Mouse (Mus musculus): ENCODE measurements around the gene Fpr1. TPM values are rescaled to one million over a fixed set of nuclear protein-coding genes. Genes with fewer than 3 reads are reported as not detected.
A peak's percentile ranks its signal among the peaks of the same experiment; 100 is the strongest.
"Not testable (repeated sequence)": the region's sequence is repeated elsewhere in the genome, so short reads cannot be mapped to it uniquely, and the experiment has no call there.

Fpr1 gene
- polyA plus RNA-seq, 1 experiment = not detected

- no peak for DNase-seq (ENCODE audit: extremely low spot score in 1 of 2, low spot score in 1 of 2)
Observed at GRCm38 (mm10) chr17:17855064-17855838, 28.5 kb downstream of the Fpr1 start, which contains the start of gene Has1. Has1 (minus strand) TSS chr17:17855205.

DNA sequence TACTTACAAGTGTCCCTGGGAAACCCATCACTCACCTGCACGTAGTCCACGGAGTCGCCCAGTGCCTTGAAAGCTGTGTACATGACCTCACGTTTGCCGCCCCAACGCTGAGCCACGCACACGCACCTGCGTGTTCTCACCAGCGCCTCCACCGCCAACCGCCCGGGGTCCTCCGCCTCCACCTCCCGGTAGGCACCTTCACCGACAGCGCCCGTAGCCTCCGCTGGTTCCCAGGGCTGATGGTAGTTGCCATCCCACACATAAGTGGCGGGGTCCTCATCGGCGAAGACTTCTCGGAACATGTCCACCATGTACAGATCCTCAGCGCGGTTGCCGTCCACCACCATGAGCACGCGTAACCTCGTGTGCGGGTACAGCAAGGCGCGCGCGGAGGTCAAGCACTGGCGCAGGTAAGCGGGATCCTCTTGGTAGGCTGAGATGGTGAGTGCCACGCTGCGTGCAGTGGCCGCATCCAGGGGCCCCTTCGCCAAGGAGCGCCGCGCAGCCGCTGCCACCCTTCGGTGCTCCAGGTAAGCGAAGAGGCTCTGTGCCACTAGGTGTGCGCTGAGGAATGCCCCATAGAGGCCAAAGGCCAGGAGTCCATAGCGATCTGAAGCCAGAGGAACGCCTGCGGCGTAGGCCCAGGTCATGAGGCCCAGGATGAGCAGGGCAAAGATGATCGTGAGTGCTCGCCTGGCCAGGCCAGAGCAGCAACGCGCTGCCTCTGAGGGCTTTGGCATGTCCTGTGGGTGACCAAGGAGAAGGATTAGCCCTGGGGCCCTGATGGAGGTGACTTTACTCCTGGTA is 33.6 kb downstream of the Fpr1 start:
- DNase-seq (ENCODE audit: extremely low spot score in 1 of 2, low spot score in 1 of 2) = no peak

DNA sequence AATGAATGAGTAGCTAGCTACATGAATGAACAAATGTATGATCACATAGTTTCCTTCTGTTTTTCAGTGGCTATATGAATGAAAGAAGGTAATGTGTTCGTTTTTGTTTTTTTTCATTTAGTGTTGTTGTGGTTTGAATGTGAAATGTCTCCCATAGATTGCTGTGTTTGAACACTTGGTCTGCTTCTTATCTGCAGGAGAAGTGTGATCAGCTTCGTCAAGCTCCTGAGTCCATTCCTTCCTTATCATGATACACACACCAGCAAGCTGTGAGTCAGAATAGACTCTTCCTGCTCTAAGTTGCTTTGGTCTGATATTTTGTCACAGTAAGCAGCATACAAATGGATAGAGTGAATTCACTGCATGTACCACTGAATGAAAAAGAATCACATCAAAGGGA is 34.8 kb downstream of the Fpr1 start:
- DNase-seq (ENCODE audit: extremely low spot score in 1 of 2, low spot score in 1 of 2) = no peak

- peak in 1 of 2 experiments; percentile 62 for DNase-seq (ENCODE audit: extremely low spot score in 1 of 2, low spot score in 1 of 2)
Observed at GRCm38 (mm10) chr17:17845187-17846027, 38.3 kb downstream of the Fpr1 start.

DNA sequence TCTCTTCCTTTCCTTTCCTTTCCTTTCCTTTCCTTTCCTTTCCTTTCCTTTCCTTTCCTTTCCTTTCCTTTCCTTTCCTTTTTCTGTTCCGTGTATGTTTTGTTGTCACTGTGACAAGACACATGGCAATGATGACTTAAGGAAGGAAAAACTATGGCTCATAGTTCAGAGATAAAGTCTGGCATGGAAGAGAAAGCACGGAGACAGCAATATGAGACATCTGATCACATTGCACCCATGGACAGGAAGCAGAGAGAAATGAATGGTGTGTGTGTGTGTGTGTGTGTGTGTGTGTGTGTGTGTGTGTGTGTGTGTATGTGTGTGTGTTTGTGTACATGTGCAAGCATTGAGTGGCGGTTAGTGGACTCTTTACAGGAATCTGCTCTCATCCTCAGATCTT is 39.1 kb downstream of the Fpr1 start:
- not testable (repeated sequence) for DNase-seq (ENCODE audit: extremely low spot score in 1 of 2, low spot score in 1 of 2)

DNA sequence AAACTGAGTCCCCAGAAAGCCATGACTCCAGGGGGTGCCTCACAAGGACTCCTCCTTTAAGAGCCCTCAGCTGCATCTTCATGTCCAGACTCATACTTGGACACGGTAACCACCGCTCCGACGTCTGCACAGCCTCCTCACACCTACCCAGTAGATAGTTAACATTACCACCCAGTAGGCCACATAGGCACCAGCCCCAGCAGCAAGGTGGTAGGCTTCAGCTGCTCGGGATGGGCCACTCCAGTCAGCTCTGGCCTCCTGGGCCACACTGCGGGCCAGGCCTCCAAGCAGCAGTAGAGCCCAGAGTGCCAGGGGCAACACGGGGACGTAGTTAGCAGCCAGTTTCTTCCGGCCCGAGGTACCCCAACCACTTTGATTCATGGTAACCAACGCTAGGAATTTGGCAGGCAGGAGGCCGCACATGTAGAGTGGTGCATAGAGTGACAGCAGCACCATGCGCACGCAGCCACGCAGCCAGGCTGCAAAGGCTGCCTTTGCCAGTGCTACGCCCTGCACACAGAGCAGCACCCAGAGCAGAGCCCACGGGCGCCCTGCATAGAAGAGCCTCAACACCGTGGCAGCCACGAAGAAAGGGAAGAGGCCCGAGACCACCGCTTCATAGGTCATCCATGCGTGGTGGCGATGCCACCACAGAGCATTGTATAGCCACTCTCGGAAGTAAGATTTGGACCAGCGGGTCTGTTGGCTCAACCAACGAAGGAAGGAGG is 40.0 kb downstream of the Fpr1 start:
- DNase-seq (ENCODE audit: extremely low spot score in 1 of 2, low spot score in 1 of 2) = no peak

DNA sequence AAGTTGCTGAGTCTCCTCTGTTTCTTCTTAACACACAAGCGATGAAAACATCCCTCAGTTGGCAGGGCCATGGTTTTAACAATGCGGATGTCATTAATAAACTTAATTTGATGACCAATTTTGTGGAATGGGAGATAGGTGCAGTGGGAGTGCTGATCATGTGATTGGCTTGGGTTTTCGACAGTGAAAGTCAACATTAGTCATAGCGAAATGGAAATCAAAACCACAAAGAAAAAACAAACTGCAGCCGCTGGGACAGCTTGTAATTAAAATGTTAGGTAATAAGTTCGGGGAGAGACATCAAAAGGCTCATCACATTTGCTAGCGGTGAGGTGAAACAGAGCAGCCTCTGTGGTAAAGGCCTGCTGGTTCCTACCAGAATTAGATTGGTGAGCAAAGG is 42.9 kb downstream of the Fpr1 start:
- no peak for DNase-seq (ENCODE audit: extremely low spot score in 1 of 2, low spot score in 1 of 2)

DNA sequence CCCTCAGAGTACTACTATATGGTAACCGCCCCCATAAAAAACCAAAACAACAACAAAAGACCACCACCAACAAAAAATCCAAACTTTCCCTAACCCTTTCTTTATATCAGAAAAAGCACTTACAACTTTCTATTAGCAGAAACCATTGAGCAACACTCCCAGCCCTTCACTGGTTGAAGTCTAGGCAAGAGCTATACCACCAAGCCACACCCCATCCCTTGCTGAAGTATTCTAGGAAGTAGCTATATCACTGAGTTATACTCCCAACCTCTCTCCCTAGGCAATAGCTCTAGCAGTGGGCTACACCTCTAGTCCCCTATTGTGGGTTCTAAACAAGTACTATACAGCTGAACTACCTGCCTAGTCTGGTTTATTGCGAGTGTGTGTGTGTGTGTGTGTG is 44.5 kb downstream of the Fpr1 start:
- no peak for DNase-seq (ENCODE audit: extremely low spot score in 1 of 2, low spot score in 1 of 2)

DNA sequence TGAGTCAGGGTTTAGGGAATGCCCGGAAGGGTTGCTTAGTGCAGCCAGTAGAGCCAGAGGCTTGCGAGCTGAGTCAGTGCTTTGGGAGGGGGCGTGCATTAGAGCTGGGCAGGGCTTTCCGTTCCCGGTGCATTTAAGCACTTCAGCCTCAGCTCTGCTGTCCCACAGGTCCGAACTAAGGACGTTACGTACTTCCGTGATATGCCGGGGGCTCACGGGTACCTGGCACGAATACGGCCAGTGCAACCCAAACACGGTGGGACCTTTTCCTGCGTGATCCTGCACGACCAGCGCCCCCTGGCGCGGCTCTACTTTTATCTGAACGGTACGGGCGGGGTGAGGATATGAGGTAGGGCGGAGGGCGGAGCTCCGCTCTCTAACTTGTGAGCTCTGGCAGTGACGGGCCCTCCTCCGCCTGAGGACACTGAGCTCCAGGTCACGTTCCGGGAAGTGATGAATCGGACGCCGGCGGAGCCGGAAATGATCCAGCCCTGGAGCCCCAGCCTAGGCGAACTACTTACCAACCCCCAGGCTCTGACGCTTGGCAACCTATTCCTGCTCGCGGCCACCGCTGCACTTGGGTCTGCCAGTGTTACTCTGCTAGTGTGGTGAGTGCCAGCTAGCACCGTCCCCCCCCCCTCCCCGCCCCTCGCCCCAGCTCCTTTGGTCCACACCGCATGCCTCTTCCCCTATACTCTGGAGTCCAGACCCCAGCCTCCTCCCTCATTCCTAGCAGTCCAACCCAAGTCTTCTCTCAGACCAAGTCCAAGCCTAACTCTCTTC is 45.6 kb downstream of the Fpr1 start:
- DNase-seq (ENCODE audit: extremely low spot score in 1 of 2, low spot score in 1 of 2) = peak; percentile 97

- DNase-seq (ENCODE audit: extremely low spot score in 1 of 2, low spot score in 1 of 2) = peak in 1 of 2 experiments; percentile 37
Observed at GRCm38 (mm10) chr17:17837426-17837825, 46.3 kb downstream of the Fpr1 start.

- no peak for DNase-seq (ENCODE audit: extremely low spot score in 1 of 2, low spot score in 1 of 2)
Observed at GRCm38 (mm10) chr17:17836101-17836500, 47.6 kb downstream of the Fpr1 start.

DNA sequence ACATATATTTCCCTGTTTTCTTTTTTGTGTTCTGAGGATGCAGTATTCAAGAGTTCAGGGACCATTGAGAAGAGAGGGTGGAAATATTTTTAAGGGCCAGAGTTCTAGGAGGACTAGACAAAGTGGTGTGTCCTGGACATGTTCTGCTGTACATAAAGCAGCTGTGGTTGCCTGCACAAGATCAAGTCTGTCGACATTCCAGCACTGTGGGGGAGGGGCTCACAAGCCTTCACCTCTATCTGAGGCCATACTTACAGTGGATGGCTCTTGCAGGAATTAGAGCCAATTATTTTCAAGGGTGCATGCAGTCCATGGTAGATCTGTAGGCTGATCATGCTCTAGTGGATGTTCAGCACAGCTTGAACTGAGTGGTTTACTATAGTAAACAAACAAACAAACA is 48.8 kb downstream of the Fpr1 start:
- no peak for DNase-seq (ENCODE audit: extremely low spot score in 1 of 2, low spot score in 1 of 2)

DNA sequence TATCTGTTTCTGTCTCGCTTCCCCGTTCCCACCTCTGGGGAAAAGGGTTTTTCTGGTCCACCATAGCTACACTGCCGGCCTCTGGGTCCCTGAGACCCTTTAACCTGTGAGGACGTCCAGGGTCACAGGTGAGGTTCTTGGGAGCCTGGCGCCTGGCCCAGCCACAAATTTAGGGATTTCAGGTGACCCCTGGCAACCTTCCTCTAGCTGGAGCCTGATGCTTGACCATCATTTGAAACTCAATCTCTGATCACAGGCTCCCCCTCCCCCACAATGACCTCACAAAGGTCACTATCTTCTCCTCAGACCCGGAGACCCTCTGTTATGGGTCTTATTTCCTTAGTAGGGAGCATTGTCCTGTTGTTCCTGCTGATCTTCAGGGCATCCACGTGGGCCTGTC is 53.0 kb downstream of the Fpr1 start:
- DNase-seq (ENCODE audit: extremely low spot score in 1 of 2, low spot score in 1 of 2) = no peak

GRCm38 (mm10) chr17:17829816-17830535 is 53.8 kb downstream of the Fpr1 start:
- DNase-seq (ENCODE audit: extremely low spot score in 1 of 2, low spot score in 1 of 2) = no peak

- DNase-seq (ENCODE audit: extremely low spot score in 1 of 2, low spot score in 1 of 2) = no peak
Observed at GRCm38 (mm10) chr17:17829052-17829785, 54.5 kb downstream of the Fpr1 start.

DNA sequence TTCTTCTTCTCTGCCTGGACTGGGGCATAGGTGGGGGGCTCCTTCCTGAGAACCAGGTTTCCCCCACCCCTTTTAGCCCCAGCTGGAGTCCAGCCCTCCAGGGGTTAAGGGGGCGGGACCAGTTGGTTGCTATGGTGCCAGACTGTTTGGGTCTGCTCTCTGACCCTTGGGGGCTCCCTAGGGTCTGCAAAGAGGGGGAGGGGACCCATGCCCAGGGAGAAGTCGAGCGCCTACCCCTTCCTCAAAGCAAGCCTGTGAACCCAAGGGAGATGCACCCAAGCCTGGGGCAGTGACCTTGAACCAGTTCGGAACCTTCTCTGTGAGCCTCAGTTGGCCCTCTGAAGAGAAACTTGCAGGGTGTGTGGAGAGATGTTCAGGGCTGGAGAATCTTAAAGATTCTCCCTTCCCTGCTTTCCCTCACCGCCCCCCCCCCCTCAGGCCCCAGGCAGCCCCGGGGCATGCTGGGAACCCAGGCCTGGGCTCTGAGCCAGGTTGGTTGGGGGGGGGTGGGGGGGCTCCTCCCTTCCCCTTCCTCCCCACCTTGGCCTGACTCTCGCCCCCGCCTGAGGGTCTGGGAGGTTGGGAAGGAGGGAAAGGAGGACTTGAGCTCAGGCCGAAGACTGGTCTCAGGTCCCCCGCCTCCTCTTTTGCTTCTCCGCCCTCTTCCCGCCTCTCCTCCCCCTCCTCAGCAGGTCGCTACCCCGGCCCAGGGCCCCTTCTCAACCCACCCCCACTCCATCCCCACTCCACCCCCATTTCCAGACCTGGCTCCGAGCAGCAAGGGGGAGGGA is 55.4 kb downstream of the Fpr1 start:
- DNase-seq (ENCODE audit: extremely low spot score in 1 of 2, low spot score in 1 of 2) = peak in 1 of 2 experiments; percentile 43

DNA sequence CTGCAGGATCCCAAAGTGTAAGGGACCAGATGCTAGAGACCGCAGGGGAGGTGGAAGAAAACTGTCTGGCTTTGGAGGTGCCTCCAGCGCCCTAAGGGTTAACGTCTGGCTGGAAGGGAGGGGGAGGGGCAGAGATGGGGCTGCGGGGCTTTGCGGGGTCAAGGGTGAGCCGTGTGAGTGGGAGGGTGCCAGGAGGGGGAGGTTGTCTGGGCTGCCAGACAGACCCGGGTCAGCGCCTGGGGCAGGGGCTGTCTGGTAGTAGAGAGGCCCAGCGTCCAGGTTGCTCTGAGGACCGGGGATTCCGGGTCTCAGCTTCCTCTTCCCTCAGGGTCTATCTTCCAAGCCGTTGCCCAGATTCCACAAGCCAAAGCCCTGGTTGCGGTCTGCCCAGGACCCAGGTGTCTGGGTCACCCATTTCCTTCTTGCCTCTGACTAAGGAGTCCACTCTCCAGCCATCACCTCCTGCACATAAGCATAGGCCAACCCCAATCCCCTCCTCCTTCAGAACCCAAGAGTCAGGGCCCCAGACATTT is 56.0 kb downstream of the Fpr1 start:
- DNase-seq (ENCODE audit: extremely low spot score in 1 of 2, low spot score in 1 of 2) = peak in 1 of 2 experiments; percentile 58

Data from frontal cortex, adult 2 months (tissue).